Mouse (Mus musculus): ENCODE measurements around the gene Olfr698.
"Not testable (repeated sequence)": the region's sequence is repeated elsewhere in the genome, so short reads cannot be mapped to it uniquely, and the experiment has no call there.

Olfr698 gene

DNA sequence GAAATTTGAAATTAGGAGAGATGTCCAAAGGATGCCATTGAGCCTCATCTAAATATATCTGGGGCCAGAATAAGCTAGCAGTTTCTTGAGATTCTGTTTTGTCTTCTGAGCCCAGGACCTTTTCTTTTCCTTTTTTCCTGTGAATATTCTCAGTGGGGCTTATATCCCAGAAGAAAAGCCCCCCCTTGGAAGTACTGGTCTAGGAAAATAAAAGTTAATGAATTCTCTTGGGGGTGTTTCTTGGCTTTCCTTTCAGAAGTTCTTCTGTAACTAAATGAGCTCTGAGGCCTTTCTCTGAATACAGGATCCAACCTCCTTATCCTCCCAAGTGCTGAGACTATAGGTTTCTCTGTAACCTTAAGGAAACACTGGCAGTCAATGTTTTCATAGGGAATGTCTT is at the start of gene Olfr698:
Gene Olfr698 (minus strand): TSS at position 101 of the 400 bp plus-strand sequence.
- no peak for DNase-seq (ENCODE audit: low spot score)

DNA sequence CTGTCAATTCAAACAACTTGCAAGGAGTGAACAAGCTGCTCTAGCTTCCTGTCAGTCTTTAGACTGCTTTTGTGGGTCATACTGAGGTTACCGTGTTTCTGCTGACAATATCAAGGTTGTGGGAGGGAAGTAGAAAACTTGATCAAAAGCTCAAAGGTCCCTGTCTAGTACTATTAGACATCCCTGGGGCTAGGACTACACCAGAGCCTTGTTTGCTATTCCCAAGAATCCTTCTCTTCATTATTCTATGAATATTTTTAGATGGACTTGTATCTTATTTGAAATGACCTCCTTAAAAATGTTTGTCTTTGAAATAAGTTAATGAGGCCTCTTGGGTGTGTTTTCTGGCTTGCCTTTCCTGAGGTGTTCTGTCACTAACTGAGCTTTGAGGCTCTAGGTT is 37.9 kb upstream of the Olfr698 start, which contains the start of gene Olfr699:
Gene Olfr699 (minus strand): TSS at position 101 of the 400 bp plus-strand sequence.
- DNase-seq (ENCODE audit: low spot score): no peak

DNA sequence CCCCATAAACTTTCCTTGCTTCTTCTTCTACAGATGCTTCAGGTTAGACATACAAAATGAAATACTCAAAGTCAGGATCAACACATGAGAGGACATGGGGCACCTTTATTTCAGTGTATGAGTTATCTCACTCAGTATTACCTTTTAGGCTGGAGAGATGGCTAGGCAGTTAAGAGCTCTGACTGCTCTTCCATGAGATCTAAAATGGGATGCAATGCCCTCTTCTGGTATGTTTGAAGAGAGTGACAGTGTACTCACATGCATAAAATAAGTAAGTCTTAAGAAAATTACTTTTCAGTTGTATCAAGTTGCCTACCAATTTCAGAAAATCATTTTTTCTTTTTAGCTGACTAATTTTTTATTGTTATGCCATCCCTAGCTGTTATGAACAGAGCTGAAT is 33.1 kb upstream of the Olfr698 start:
- no peak for DNase-seq (ENCODE audit: low spot score)

DNA sequence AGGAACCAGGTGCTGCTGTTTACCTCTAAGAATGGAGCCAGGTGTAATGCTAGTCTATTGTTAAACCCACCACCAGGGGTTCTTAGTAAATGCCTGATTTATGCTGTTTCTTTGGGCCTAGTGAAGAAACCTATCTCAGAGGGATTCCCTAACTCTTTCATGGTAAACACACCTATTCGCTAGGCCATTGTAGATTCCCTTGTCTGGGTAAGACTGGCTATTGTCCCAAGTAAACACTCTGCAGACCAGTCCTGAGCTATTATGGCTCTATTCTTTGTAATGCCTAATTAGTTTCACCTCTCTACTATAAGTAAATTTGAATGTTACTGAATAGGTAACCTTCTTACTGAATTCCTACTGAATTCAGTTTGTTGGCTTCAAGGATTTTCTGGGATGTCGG is 5.8 kb upstream of the Olfr698 start:
- not testable (repeated sequence) for DNase-seq (ENCODE audit: low spot score)

DNA sequence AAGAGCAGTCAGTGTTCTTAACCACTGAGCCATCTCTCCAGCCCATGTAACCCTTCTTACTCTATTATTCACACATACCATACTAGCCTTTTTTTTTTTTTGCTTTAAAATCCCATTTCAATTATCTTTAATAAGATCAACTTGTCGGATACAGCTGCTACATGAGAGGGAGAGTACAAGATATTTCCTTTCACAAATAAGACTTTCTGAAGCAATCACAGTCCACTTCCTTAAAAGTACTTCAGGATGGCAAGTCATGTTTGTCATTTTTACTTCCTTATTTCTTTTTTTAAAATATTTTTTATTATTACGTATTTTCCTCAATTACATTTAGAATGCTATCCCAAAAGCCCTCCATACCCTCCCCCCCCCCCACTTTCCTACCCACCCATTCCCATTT is 3.6 kb upstream of the Olfr698 start:
- no peak for DNase-seq (ENCODE audit: low spot score)

DNA sequence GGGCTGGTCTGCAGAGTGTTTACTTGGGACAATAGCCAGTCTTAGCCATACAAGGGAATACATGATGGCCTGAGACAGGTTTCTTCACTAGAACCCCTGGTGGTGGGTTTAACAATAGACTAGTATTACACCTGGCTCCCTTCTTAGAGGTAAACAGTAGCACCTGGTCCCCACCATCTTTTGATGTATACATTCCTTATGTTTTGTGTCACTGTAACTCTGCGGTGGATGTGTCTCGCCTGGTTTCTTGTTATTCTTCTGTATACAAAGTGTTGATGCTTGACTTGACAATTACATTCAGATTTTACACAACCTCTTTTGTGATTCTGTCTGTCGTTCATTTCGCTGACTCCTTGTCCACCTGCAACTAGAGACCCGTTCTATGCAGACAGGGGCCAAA is 9.4 kb downstream of the Olfr698 start:
- no peak for DNase-seq (ENCODE audit: low spot score)

DNA sequence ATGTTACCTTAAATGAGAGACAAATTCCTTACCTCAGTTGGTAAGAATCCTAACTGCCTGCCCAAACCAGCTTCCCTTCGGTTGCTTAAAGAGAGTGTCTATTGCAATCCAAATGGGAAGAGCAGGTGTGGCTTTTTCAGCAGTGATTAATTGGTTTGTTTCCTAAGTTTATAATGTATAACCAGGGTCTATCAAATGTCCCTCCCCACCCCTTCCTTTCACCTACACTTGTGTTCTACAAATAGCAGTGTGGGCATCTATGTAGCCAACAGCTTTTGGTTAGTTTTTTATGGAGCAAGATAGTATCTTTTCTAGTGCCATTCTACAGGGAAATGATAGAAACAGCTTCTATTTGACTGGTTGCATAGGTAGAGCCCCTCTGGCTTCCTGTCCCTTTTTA is 12.9 kb downstream of the Olfr698 start, which contains the start of gene Olfr697:
Gene Olfr697 (minus strand): TSS at position 101 of the 400 bp plus-strand sequence.
- no peak for DNase-seq (ENCODE audit: low spot score)

DNA sequence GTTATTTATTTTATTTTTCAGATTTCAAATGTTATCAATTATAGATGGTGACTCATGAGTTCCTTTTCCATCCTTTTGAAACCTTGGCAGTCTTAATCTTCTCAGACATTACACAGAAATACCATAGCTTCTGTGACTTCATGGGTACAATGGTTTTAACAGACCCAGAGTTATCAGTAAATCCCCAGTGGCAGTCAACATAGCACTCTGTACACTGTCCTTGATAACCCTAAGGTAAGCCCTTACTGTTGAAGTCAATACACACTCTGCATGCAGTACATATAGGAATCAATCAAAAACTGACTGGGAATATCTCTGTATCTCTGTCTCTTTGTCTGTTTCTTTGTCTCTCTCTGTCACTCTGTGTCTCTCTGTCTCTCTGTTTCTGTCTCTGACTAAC is 18.2 kb downstream of the Olfr698 start:
- no peak for DNase-seq (ENCODE audit: low spot score)

DNA sequence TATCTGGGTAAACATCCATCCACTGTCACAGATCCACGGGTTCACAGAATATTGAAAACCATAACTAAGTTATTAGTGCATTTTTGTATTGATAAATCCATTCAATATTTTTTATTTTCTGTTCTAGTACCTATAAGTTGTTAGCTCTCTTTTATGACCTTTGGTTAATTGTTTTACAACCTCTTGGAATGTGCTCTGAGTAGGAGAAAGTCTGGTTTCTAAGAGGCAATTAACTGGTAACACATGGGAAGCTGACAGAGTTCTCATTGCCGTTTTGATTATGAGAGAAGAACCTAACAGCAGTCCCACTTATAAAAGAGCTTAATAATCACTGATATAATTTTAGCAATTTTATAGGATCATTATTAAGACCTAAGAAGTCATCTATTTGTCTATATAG is 21.5 kb downstream of the Olfr698 start:
- no peak for DNase-seq (ENCODE audit: low spot score)

DNA sequence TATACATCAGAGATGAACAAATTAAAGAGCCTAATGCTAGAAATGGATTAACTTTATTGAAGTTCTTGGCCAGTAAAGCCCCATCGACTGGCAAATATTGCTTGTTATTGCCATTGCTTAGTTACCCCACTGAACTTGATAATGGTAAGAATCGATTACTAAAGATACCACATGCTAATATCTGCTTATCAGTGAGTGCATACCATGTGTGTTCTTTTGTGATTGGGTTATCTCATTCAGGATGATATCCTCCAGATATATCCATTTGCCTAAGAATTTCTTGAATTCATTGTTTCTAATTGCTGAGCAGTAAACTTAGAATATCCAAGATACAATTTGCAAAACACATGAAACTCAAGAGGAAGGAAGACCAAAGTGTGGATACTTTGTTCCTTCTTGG is 29.5 kb downstream of the Olfr698 start:
- not testable (repeated sequence) for DNase-seq (ENCODE audit: low spot score)

DNA sequence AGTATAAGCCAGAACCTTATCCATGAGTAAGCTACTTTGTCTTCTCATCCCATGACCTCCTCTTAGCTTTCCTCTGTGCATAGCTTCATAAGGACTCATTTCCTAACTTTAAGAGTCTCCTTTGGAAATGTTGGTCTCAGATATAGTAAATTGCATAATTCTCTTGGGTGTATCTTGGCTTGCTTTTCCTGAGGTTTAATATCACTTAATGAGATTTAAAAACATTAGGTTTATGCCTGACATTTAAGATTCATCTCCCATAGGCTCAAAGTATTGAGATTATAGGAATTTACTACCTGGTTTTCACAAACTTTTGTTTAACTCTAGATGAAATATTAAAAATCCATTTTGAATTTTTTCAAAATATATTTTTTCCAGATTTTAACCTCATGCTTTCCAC is 38.9 kb downstream of the Olfr698 start, which contains the start of gene Olfr695:
Gene Olfr695 (minus strand): TSS at position 101 of the 400 bp plus-strand sequence.
- DNase-seq (ENCODE audit: low spot score): no peak

DNA sequence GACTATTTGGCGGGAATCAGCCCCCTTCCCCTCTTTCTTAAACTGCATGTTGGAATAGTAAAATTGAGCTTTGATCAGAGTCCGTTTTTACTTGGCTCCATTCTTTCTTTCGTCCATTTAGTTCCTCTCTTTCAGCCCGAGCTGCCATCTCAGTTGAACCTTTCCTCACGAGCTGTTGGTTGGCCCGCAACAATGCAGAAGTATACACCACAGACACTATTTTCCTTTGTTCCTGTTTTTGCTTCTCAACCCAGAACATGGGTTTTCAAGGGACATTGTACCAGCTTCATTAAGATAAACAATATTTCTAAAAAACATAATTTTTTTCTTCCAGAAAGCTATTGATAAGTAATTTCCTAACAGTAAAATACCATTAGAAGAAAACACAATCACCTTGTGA is 43.7 kb downstream of the Olfr698 start:
- no peak for DNase-seq (ENCODE audit: low spot score)

DNA sequence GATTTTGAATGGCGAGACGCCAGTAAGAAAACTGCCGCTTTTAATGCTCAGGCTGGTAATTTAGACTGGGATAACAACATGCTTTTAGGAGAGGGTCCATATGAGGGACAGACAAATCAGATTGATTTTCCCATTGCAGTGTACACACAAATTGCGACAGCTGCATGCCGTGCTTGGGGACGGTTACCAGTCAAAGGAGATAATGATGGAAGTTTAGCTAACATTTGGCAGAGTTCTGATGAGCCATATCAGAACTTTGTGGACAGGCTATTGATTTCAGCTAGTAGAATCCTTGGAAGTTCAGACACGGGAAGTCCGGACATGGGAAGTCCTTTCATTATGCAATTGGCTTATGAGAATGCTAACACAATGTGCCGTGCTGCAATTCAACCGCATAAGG is 47.5 kb downstream of the Olfr698 start:
- not testable (repeated sequence) for DNase-seq (ENCODE audit: low spot score)
